Mouse (Mus musculus) heart, embryonic 14.5 days (tissue): ENCODE results near the gene Sipa1l3. TPM values are rescaled to one million over a fixed set of nuclear protein-coding genes. Genes with fewer than 3 reads are reported as not detected.

Experiments
- ATAC-seq: fragments of 200-750 bp; cut with Nextera tagmentation; 2 replicates; pipeline ENCODE4 v1.8.0; 2017; ENCODE audit warnings: low read depth, moderate TSS enrichment; ENCODE audit not compliant: insufficient number of reproducible peaks, insufficient read depth, low FRiP score
- H3K27ac ChIP-seq, 2 experiments: fragments of 200-500 bp in 1 of 2; fragments of 300-500 bp in 1 of 2; sonication (generic) in 1 of 2; replicated peaks in 1 of 2; 2 replicates each; pipeline ENCODE4 v1.5.1; 2012 to 2014; ENCODE audit warnings: low read depth in 2 of 2, low read length in 2 of 2, control low read depth in 1 of 2, mild to moderate bottlenecking in 1 of 2, mixed read lengths in 1 of 2; ENCODE audit not compliant: control insufficient read depth in 1 of 2, insufficient read depth in 1 of 2
- H3K27me3 ChIP-seq: fragments of 300-500 bp; sonication (generic); 2 replicates; pipeline ENCODE4 v1.6.1; 2014; ENCODE audit warnings: mild to moderate bottlenecking, low read length, control low read depth; ENCODE audit not compliant: control insufficient read depth, insufficient read depth
- H3K36me3 ChIP-seq: fragments of 300-500 bp; sonication (generic); 2 replicates; pipeline ENCODE4 v1.6.1; 2014; ENCODE audit warnings: mild to moderate bottlenecking, control low read depth, low read length, mixed read lengths; ENCODE audit not compliant: control insufficient read depth, insufficient read depth
- H3K4me1 ChIP-seq, 2 experiments: fragments of 200-500 bp in 1 of 2; fragments of 300-500 bp in 1 of 2; sonication (generic) in 1 of 2; 2 replicates each; pipeline ENCODE4 v1.6.1; 2012 to 2014; ENCODE audit warnings: low read length in 2 of 2, control low read depth in 1 of 2, mixed read lengths in 1 of 2; ENCODE audit not compliant: control insufficient read depth in 2 of 2, insufficient read depth in 2 of 2
- H3K4me2 ChIP-seq: fragments of 300-500 bp; sonication (generic); 2 replicates; pipeline ENCODE4 v1.6.1; 2014; ENCODE audit warnings: mild to moderate bottlenecking, low read length
- H3K4me3 ChIP-seq, 2 experiments: fragments of 200-500 bp in 1 of 2; fragments of 300-500 bp in 1 of 2; sonication (generic) in 1 of 2; 2 replicates each; pipeline ENCODE4 v1.5.1; 2012 to 2014; ENCODE audit warnings: low read length in 2 of 2, mild to moderate bottlenecking in 2 of 2, control low read depth in 1 of 2, low read depth in 1 of 2, moderate library complexity in 1 of 2; ENCODE audit not compliant: control insufficient read depth in 1 of 2, insufficient read depth in 1 of 2
- H3K9ac ChIP-seq: fragments of 300-500 bp; sonication (generic); 2 replicates; pipeline ENCODE4 v1.6.1; 2014; ENCODE audit warnings: mild to moderate bottlenecking, low read length
- H3K9me3 ChIP-seq: fragments of 300-500 bp; sonication (generic); 2 replicates; pipeline ENCODE4 v1.6.1; 2016; ENCODE audit warnings: low read length, control low read depth; ENCODE audit not compliant: control insufficient read depth
- WGBS: fragments of 180-500 bp; shearing (Covaris S2); extraction: QIAGEN DNeasy Blood & Tissue Kit; methylation state at CpG from one replicate; pipeline ENCODE4 v1.1.7; 2014; 5-methylcytosine and 5-hydroxymethylcytosine counted together
- polyA plus RNA-seq: library from polyadenylated mRNA; unstranded; fragments of >200 nt; fragmentation: Nextera tagmentation; extraction: Ambion mirVana; gene quantifications from 2 replicates; pipeline ENCODE4 v1.2.1, GENCODE M21; 2014

Sipa1l3 gene
- polyA plus RNA-seq, 1 experiment from 2014 or later = 3.4 TPM

DNA sequence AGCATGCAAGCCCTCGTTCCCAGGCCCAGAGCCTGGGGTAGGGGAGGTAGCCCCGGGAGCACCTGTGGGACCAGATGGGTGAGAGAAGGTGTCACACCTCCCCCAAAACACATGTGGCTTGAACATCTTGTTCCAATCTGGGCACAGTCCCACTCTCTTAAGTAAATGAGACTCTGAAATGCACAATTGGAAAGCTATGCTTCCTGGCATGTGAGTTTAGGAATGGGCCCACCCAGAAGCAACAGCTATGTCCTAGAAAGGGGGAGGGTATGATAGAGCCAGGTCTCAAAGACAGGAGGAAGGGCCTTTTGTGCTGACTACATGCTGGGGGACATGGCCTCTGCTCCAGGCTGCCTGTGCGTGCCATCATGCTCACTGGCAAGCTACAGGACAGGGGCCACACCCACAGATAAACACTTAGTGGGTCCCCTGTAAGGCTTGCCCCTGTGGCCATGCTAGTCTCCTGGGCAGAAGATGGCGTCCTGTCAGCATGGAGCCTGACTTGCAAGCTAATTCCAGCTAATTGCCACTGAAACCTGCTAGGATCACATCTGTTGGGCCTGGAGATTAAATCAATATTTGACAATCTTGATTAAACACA is 107.1 kb downstream of the Sipa1l3 start:
- Histone ChIP-seq H3K27me3 (peaks cover 72% of the 10 kb centered on the region), H3K4me1 (no peaks in the 10 kb centered on the region), H3K27ac (no peak overlapping the region)

DNA sequence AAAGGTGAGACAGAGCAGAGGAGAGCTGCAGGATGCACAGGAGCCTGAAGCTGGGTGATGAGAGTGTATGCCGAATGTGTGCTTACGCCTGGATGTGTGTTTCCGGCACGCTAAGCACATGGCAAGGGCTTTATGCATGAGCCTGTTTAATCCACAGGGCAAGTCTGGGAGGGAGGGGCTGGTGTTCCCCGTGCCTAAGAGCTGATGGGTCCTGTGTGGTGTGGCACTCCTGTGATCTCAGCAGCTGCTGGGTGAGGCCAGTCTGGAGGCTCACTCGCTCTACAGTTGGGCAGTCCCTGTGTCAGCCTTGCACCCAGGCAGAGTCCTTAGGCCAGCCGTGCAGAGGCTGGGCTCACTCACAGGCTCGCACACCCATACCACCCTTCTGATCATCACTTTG is 108.0 kb downstream of the Sipa1l3 start:
- Histone ChIP-seq H3K9ac (no peak overlapping the region), H3K9me3 (peaks cover 3% of the 10 kb centered on the region; the same call in 1 of the 2 replicates), H3K4me2 (no peak overlapping the region), H3K36me3 (no peaks in the 10 kb centered on the region), H3K27me3 (peaks cover 78% of the 10 kb centered on the region), H3K4me3 (no peak overlapping the region), H3K4me1 (no peaks in the 10 kb centered on the region), H3K27ac (no peak overlapping the region)
- ATAC-seq = no peak
- WGBS = 91% methylated on average over 8 of the region's 8 CpGs

More for the DNA sequence above, 107.1 kb downstream of the Sipa1l3 start:
- Histone ChIP-seq H3K9ac (no peak overlapping the region), H3K36me3 (no peaks in the 10 kb centered on the region), H3K9me3 (no peaks in the 10 kb centered on the region), H3K4me2 (no peak overlapping the region), H3K4me3 (no peak overlapping the region)
- no peak for ATAC-seq
- WGBS = 55% methylated on average over 4 of the region's 4 CpGs

GRCm38 (mm10) chr7:29406855-29407254 is 111.6 kb downstream of the Sipa1l3 start:
- no peak overlapping the region for H3K9ac ChIP-seq
- 82% methylated on average over 4 of the region's 4 CpGs for WGBS

DNA sequence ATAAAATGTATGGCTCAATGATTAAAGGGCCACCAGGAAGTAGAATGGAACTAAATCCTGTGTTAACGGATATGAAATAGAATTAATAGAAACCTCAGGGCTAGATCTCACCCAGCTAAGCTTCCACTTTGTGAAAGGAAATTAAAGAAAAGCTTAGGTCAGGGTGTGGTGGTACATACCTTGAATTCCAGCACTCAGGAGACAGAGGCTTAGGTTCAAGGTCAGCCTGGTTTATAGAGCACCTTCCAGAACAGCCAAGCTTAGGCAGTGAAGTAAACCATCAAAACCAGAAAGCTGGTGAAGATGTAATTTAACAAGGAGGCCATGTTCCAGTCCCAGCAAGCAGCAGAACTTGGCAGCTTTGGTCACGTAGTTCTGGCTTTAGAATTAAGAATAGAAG is 114.3 kb downstream of the Sipa1l3 start:
- no peak overlapping the region for H3K27ac ChIP-seq
- WGBS = 90% methylated on average over 2 of the region's 2 CpGs
- no peak overlapping the region for H3K9ac ChIP-seq
- no peak overlapping the region for H3K4me2 ChIP-seq
- no peaks in the 10 kb centered on the region for H3K36me3 ChIP-seq
- H3K9me3 ChIP-seq = peaks cover 15% of the 10 kb centered on the region; the same call in 1 of the 2 replicates
- H3K27me3 ChIP-seq = peaks cover 54% of the 10 kb centered on the region
- no peak overlapping the region for H3K4me3 ChIP-seq
- ATAC-seq = no peak
- H3K4me1 ChIP-seq = no peaks in the 10 kb centered on the region

More at GRCm38 (mm10) chr7:29406855-29407254, 111.6 kb downstream of the Sipa1l3 start:
- ATAC-seq = no peak
- peaks cover 15% of the 10 kb centered on the region; the same call in 1 of the 2 replicates for H3K9me3 ChIP-seq
- no peaks in the 10 kb centered on the region for H3K4me1 ChIP-seq
- no peak overlapping the region for H3K27ac ChIP-seq
- no peak overlapping the region for H3K4me3 ChIP-seq
- peaks cover 56% of the 10 kb centered on the region for H3K27me3 ChIP-seq
- H3K36me3 ChIP-seq = no peaks in the 10 kb centered on the region
- no peak overlapping the region for H3K4me2 ChIP-seq

- Histone ChIP-seq H3K9me3 (peaks cover 15% of the 10 kb centered on the region; the same call in 1 of the 2 replicates), H3K4me1 (peaks cover 4 to 8% of the 10 kb centered on the region in 2 experiments), H3K27me3 (peaks cover 50% of the 10 kb centered on the region), H3K4me3 (no peak overlapping the region), H3K27ac (no peak overlapping the region), H3K4me2 (no peak overlapping the region), H3K9ac (no peak overlapping the region), H3K36me3 (no peaks in the 10 kb centered on the region)
- 89% methylated on average over 4 of the region's 4 CpGs for WGBS
- ATAC-seq = no peak
Measured at GRCm38 (mm10) chr7:29402015-29402414, 116.4 kb downstream of the Sipa1l3 start.

DNA sequence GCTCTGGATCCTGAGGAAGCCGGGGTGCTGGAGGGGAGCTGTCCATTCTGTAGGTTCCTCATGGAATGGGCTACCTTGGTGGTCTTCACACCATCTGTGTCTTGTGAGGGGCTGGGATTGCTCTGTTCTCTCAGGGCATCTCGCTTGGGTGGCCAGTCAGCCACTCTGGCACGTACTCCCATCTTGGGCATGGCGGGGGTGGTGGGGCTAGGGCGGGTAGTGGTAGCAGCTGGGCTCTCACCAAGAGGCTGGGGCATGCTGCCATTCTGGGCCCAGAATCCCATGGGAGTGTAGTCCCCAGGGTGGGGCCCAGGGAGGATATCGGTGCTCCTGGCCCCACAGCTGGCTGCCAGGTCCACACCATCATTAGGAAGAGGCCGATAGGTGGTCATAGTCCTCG is 118.0 kb downstream of the Sipa1l3 start:
- H3K9ac ChIP-seq = no peak overlapping the region
- no peak overlapping the region for H3K27ac ChIP-seq
- no peak overlapping the region for H3K4me2 ChIP-seq
- H3K4me3 ChIP-seq = no peak overlapping the region
- peaks cover 54% of the 10 kb centered on the region for H3K27me3 ChIP-seq
- H3K9me3 ChIP-seq = peaks cover 12% of the 10 kb centered on the region; the same call in 1 of the 2 replicates
- no peaks in the 10 kb centered on the region for H3K36me3 ChIP-seq
- WGBS = 89% methylated on average over 8 of the region's 8 CpGs
- peaks cover 4 to 9% of the 10 kb centered on the region in 2 experiments for H3K4me1 ChIP-seq
- no peak for ATAC-seq

DNA sequence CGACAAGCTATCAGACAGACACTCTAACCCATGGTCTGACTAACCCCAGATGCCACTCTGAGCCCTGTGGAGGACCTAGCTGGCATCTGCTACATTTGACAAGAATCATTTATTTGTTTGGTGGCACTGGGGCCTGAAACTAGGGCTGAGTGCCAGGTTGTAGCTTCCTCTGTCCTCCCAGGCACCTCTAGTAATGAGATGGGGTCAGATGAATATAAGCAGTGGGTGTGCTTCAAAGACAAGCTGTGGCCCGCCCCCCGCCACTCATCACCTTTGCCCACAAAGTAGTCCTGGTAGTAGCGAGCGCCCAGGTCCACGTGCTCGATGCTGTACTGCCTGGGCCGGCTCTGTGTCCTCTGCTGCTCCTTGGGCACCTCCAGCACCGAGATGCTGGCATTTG is 119.4 kb downstream of the Sipa1l3 start:
- 94% methylated on average over 9 of the region's 9 CpGs for WGBS
- Histone ChIP-seq H3K36me3 (no peaks in the 10 kb centered on the region), H3K27ac (no peak overlapping the region), H3K4me1 (peaks cover 4 to 9% of the 10 kb centered on the region in 2 experiments), H3K9me3 (0 out of 2 replicates have a peak, but pooled peaks cover 8% of the 10 kb centered on the region), H3K4me2 (no peak overlapping the region), H3K9ac (no peak overlapping the region), H3K4me3 (no peak overlapping the region), H3K27me3 (peaks cover 64% of the 10 kb centered on the region)
- ATAC-seq = no peak

DNA sequence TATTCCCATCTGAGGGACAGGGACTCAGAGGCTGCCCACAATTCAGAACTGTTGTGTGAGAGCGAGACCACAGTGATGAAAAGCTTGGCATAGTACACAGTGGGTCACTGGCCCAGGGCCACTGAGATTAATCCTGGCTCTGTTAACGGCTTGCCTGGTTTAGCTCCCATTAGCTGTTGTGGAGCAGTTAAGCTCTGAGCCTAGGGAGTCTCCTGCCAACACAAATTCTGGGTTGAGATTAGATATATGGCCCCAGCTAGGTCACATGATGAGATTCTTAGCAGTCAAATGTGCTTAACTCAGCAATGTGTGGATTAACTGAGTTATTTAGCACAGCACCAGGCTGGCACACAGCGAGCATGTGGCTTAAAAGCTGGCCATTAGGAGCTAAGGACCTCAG is 121.0 kb downstream of the Sipa1l3 start:
- H3K9ac ChIP-seq = no peak overlapping the region
- peak; percentile 59 for ATAC-seq
- no peak overlapping the region for H3K4me2 ChIP-seq
- peaks cover 80% of the 10 kb centered on the region for H3K27me3 ChIP-seq
- H3K4me3 ChIP-seq = no peak overlapping the region
- H3K4me1 ChIP-seq = peaks cover 4 to 9% of the 10 kb centered on the region in 2 experiments
- no peaks in the 10 kb centered on the region for H3K36me3 ChIP-seq
- no peak overlapping the region for H3K27ac ChIP-seq
- WGBS = 22% methylated on average over 3 of the region's 3 CpGs
- H3K9me3 ChIP-seq = no peaks in the 10 kb centered on the region
